Mouse (Mus musculus) left cerebral cortex, postnatal 14 days (tissue): ENCODE results near the gene Ntrk3. TPM values are rescaled to one million over a fixed set of nuclear protein-coding genes. Genes with fewer than 3 reads are reported as not detected.

Experiments
- DNase-seq, 2 experiments: peaks; one replicate each; pipeline ENCODE4 v3.0.0; 2021 to 2022; ENCODE audit warnings: low spot score in 2 of 2, mixed read lengths in 1 of 2
- intact Hi-C: fragments of 180-260 bp; cut with DNase I; formaldehyde crosslinking; loops from one replicate; pipeline ENCODE4 v1.15.1; 2025
- total RNA-seq, 2 experiments: library from RNA; stranded (reverse); gene quantifications; 2 replicates each; pipeline ENCODE4 v1.2.3; 2021

Gene Ntrk3
- total RNA-seq, 2 experiments from 2014 or later, result 137 TPM

GRCm38 (mm10) chr7:78731391-78731790 is 6.4 kb downstream of the Ntrk3 start:
- DNase-seq, result peak; percentile 52 to 67
- intact Hi-C loops, result loop anchor here (5.0 kb wide), 1 partner anchor 69 kb away; no protein-coding TSS in a partner anchor

- intact Hi-C loops, result no loop called here
- DNase-seq, result no peak
Observed at GRCm38 (mm10) chr7:78724591-78724990, 13.2 kb downstream of the Ntrk3 start.

- intact Hi-C loops, result no loop called here
- DNase-seq, result no peak
Observed at GRCm38 (mm10) chr7:78722051-78722450, 15.8 kb downstream of the Ntrk3 start.

- peak in 1 of 2 experiments; percentile 16 for DNase-seq
- intact Hi-C loops, result no loop called here
Observed at GRCm38 (mm10) chr7:78720989-78721816, 16.6 kb downstream of the Ntrk3 start.

- intact Hi-C loops, result no loop called here
- DNase-seq, result no peak
Observed at GRCm38 (mm10) chr7:78719795-78720460, 17.9 kb downstream of the Ntrk3 start.

- intact Hi-C loops, result no loop called here
- peak; percentile 32 to 35 for DNase-seq
Observed at GRCm38 (mm10) chr7:78719117-78719516, 18.7 kb downstream of the Ntrk3 start.

GRCm38 (mm10) chr7:78718191-78718609 is 19.6 kb downstream of the Ntrk3 start:
- intact Hi-C loops, result no loop called here
- DNase-seq, result peak; percentile 69 to 87

- intact Hi-C loops, result no loop called here
- DNase-seq, result peak in 1 of 2 experiments; percentile 31
Observed at GRCm38 (mm10) chr7:78707708-78708107, 30.1 kb downstream of the Ntrk3 start.

- DNase-seq, result no peak
- intact Hi-C loops, result no loop called here
Observed at GRCm38 (mm10) chr7:78707122-78707521, 30.7 kb downstream of the Ntrk3 start.

GRCm38 (mm10) chr7:78702676-78703075 is 35.1 kb downstream of the Ntrk3 start:
- intact Hi-C loops, result no loop called here
- no peak for DNase-seq

GRCm38 (mm10) chr7:78695200-78695599 is 42.6 kb downstream of the Ntrk3 start:
- intact Hi-C loops, result no loop called here
- no peak for DNase-seq

- intact Hi-C loops, result no loop called here
- no peak for DNase-seq
Observed at GRCm38 (mm10) chr7:78693148-78693547, 44.7 kb downstream of the Ntrk3 start.

GRCm38 (mm10) chr7:78690956-78691355 is 46.9 kb downstream of the Ntrk3 start:
- intact Hi-C loops, result no loop called here

GRCm38 (mm10) chr7:78684943-78685342 is 52.9 kb downstream of the Ntrk3 start:
- intact Hi-C loops, result no loop called here
- DNase-seq, result no peak

More at GRCm38 (mm10) chr7:78690956-78691355, 46.9 kb downstream of the Ntrk3 start:
- peak; percentile 49 to 56 for DNase-seq

GRCm38 (mm10) chr7:78680871-78681270 is 56.9 kb downstream of the Ntrk3 start:
- intact Hi-C loops, result no loop called here
- DNase-seq, result no peak

- intact Hi-C loops, result no loop called here
- DNase-seq, result peak in 1 of 2 experiments; percentile 47
Observed at GRCm38 (mm10) chr7:78669407-78669806, 68.4 kb downstream of the Ntrk3 start.

GRCm38 (mm10) chr7:78668916-78669315 is 68.9 kb downstream of the Ntrk3 start:
- DNase-seq, result no peak
- intact Hi-C loops, result no loop called here

GRCm38 (mm10) chr7:78668003-78668635 is 69.7 kb downstream of the Ntrk3 start:
- peak in 1 of 2 experiments; percentile 40 for DNase-seq
- intact Hi-C loops, result no loop called here

- DNase-seq, result peak; percentile 57 to 65
- intact Hi-C loops, result loop anchor here (5.0 kb wide), 1 partner anchor 71 kb away; no protein-coding TSS in a partner anchor
Observed at GRCm38 (mm10) chr7:78660832-78661231, 77.0 kb downstream of the Ntrk3 start.

- no peak for DNase-seq
- intact Hi-C loops, result loop anchor here (5.0 kb wide), 1 partner anchor 72 kb away; no protein-coding TSS in a partner anchor
Observed at GRCm38 (mm10) chr7:78659846-78660245, 78.0 kb downstream of the Ntrk3 start.
